Mouse (Mus musculus): ENCODE results near the gene Thap8. TPM values are rescaled to one million over a fixed set of nuclear protein-coding genes. Genes with fewer than 3 reads are reported as not detected.
A peak's percentile ranks its signal among the peaks of the same experiment; 100 is the strongest.

Thap8 gene
- polyA plus RNA-seq, 1 experiment from 2014 or later: 0.40 TPM

DNA sequence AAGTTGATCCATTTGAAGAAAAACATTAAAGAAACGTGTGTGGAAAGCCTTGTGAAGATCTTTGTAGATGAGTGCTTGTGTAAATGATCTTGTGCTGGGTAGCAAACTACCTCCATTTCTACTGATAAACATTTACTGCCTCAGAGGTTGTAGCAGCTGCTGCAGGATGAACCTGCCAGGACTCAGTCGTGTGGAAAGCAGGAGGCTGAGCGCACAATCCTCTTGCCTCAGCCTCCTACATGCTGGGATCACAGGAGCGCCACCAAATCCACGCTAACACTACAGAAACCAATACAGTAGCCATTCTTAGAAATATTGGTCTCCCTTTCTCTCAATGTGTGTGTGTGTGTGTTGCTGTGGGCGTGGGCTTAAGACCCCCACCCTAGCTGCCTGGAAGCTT, 8.2 kb downstream of the Thap8 start:
- Histone ChIP-seq H3K9ac (no peak overlapping the region), H3K9me3 (no peaks in the 10 kb centered on the region), H3K4me2 (replicated peaks) (no peak overlapping the region), H3K27ac (no peak overlapping the region), H3K36me3 (no peaks in the 10 kb centered on the region), H3K27me3 (0 out of 2 replicates have a peak, but pooled peaks cover 4% of the 10 kb centered on the region), H3K4me1 (peaks cover 22% of the 10 kb centered on the region), H3K4me3 (no peak overlapping the region)
- WGBS: 73% methylated on average over 6 of the region's 6 CpGs
- no peak for ATAC-seq (ENCODE audit: insufficient number of reproducible peaks, insufficient read depth, low FRiP score, low TSS enrichment)

DNA sequence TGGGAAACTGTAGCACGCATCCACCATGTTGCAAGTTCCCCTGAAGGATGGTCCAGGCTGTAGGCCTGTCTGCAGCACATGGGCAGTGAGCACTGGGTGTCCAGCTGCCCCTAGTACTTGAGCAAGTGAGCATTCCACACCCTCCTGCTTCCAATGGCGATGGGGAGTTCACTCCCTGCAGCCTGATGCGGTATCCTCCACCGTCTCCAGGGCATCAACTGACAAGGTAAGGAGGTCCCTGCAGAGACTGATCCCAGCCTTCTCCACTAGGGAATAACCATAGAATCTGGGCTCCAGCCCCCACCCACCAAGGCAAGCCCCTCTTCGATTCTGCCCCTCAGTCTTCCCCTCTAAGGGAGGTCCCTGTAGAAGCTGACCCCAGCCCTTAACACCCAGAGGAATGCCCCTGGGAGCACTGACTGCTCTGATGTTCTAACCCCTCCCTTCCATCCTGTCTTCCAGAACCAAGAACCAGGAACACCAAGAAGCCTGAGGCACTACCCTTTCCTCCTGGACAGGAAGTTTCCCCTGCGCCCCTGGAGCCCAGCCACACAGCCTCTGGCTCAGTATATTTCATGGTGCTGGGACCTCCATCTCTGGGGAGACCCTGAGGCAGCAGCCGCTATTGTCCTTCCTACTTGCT, 9.3 kb downstream of the Thap8 start:
- H3K4me3 ChIP-seq: no peak overlapping the region
- 0 out of 2 replicates have a peak, but pooled peaks cover 4% of the 10 kb centered on the region for H3K27me3 ChIP-seq
- no peak overlapping the region; the same call in 1 of the 2 replicates for H3K9ac ChIP-seq
- H3K4me1 ChIP-seq: peaks cover 22% of the 10 kb centered on the region
- ATAC-seq (ENCODE audit: insufficient number of reproducible peaks, insufficient read depth, low FRiP score, low TSS enrichment): no peak
- no peaks in the 10 kb centered on the region for H3K9me3 ChIP-seq
- H3K36me3 ChIP-seq: peaks cover 4% of the 10 kb centered on the region
- H3K4me2 ChIP-seq (replicated peaks): no peak overlapping the region
- WGBS: 49% methylated on average over 7 of the region's 7 CpGs
- H3K27ac ChIP-seq: peak overlapping the region; percentile 60; the same call in 1 of the 2 replicates

DNA sequence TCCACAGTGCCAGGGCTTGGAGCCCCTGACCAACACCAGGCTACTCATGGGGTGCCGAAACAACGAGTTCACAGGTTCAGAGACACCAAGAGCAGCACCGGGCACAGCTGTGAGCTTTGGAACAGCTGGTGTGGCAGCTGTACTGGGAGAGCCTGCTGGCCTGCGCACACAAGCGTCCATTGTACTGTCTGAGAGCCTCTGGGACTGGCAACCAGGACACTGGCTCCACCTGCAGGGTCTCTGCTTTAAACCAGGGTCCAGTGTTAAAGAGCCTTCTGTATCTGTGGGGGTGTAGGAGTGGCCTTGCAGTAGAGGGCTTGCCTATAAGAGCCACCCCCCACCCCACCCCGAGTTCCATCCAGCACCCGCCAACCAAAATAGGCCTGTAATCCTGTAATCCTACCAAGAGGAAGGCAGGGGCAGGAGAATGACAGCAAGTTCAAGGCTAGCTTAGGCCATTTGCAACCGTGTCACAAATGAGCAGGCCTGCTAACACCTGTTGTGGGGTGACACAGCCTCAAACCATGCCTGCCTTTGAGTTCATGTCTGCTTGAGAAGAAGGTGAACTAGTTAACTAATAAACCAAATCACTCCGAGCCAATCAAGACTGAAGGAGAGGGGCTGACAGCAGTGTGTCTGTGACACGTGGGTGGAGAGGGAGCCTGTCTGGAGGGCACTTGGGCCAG, 10.0 kb downstream of the Thap8 start:
- Histone ChIP-seq H3K4me1 (peaks cover 22% of the 10 kb centered on the region), H3K27ac (peak overlapping the region; percentile 60; the same call in 1 of the 2 replicates), H3K4me3 (no peak overlapping the region), H3K27me3 (0 out of 2 replicates have a peak, but pooled peaks cover 4% of the 10 kb centered on the region), H3K9me3 (no peaks in the 10 kb centered on the region), H3K4me2 (replicated peaks) (no peak overlapping the region), H3K9ac (peak overlapping the region; percentile 24; the same call in 1 of the 2 replicates), H3K36me3 (peaks cover 11% of the 10 kb centered on the region)
- 33% methylated on average over 10 of the region's 10 CpGs for WGBS
- ATAC-seq (ENCODE audit: insufficient number of reproducible peaks, insufficient read depth, low FRiP score, low TSS enrichment): peak; percentile 31; the same call in 1 of the 2 replicates

DNA sequence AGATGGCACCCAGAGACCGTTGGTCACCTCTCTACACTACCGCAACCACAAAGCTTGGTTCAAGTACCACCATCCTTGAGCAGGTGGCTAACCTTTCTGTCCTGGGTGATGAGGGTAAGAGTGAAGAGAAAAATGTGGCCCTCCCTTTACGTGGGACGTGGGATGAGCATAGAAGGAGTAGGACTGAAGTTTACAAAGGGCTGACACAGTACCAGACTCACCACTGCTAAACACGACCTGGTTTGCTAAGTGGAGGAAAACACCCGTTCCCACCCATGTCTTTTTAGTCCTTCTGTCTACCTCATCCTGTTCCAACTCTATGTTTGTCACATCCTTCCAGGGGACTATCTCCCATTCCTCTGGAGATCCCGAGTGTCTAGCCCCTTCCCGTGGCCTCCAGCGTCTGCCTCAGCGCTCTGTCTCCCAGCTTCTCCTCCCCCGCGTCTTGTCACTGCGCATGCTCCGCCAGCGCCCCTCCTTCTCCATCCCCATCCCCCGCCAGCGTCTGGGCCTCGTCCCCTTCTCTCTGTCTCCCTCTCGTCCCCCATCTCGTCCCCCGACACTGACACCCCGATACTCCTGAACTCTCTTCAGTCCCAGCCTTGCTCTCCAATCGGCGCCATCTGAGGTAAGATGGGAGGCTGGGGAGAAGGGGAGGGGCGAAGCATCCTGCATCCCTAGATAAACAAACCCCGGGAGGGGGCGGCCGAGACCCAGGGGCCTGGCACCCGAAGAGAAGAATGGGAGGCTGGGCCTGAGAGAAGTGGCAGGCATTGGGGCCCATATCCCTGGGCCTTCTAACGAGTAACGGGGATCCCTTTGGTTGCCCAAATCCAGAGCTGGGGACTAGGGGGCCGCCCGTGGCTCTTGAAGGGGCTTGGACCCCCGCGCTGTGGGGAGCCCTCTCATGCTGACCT, 11.6 kb downstream of the Thap8 start, which contains the start of gene Clip3:
TSS of gene Clip3 (plus strand) at position 514 of the 917 bp plus-strand sequence.
- H3K27ac ChIP-seq: peak within 1 kb of the TSS; percentile 73
- H3K4me1 ChIP-seq: peaks cover 22% of the 10 kb centered on the region
- 0 out of 2 replicates have a peak, but pooled peaks cover 4% of the 10 kb centered on the region for H3K27me3 ChIP-seq
- peak within 1 kb of the TSS; percentile 76 for H3K4me3 ChIP-seq
- 7% methylated on average over 35 of the region's 35 CpGs for whole genome bisulfite sequencing
- H3K36me3 ChIP-seq: peaks cover 25% of the 10 kb centered on the region
- H3K4me2 ChIP-seq (replicated peaks): peak within 1 kb of the TSS; percentile 93
- peak; percentile 57 for ATAC-seq (ENCODE audit: insufficient number of reproducible peaks, insufficient read depth, low FRiP score, low TSS enrichment)
- H3K9me3 ChIP-seq: no peaks in the 10 kb centered on the region
- H3K9ac ChIP-seq: peak within 1 kb of the TSS; percentile 96

DNA sequence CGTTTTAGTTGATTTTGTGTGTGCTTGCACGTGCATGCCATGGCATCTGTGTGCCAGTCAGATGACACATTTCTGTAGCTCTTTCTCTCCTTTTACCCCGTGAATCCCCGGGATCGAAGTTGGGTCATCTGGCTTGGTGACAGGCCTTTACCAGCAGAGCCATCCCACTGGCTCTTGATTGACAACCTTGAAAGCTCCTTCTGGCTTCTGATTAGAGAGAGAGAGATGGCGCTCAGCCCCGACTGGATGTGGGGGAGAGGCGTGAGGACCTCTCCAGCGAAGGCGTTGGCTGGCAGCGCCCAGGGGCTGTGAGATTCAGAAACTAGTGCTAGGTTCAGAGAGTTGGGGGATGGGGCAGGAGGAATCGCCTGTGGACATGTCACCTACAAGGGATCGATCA, 13.9 kb downstream of the Thap8 start:
- WGBS: 82% methylated on average over 13 of the region's 13 CpGs
- Histone ChIP-seq H3K4me2 (replicated peaks) (no peak overlapping the region), H3K9me3 (no peaks in the 10 kb centered on the region), H3K27me3 (0 out of 2 replicates have a peak, but pooled peaks cover 4% of the 10 kb centered on the region), H3K9ac (no peak overlapping the region), H3K4me1 (peaks cover 22% of the 10 kb centered on the region), H3K27ac (no peak overlapping the region), H3K36me3 (peaks cover 48% of the 10 kb centered on the region), H3K4me3 (no peak overlapping the region)
- no peak for ATAC-seq (ENCODE audit: insufficient number of reproducible peaks, insufficient read depth, low FRiP score, low TSS enrichment)

DNA sequence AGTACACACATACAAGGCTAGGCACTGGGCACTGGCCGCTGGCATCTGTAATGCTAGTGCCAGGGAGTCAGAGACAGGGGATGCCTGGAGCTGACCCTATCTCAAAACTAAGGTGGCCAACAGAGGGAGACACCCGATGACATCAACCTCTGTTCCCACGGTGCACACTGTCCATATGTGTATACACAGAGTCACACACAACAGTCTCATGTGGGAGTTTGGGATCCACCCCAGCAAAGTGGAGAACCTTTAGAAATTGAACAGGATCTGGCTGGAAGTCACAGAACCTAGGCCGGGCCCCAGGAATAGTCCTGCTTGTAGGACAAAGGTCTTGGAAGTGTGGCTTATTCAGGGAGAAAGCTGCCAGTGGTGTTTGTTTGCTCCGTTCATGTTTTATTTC, 14.4 kb downstream of the Thap8 start:
- WGBS: 92% methylated on average over 5 of the region's 5 CpGs
- H3K27ac ChIP-seq: no peak overlapping the region

DNA sequence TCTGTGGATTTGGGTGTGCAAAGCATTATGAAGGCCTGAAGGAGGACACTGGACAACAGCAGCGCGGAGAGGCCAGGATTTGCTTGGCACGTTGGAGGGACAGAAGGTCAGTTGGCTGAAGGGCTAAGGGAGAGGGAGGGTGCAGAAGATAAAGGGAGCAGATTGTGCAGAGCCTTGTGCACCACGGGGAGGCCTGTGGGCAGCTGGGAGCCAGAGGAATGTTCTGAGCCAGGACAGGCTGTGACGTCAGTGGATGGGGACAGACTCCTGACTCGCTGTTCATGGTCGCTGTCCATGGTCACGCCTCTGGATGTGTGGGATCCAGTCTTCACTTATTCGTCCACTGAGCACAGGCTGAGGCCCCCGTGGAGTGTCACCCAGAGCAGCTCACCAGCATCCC, 15.2 kb downstream of the Thap8 start:
- peaks cover 61% of the 10 kb centered on the region for H3K36me3 ChIP-seq
- no peak overlapping the region for H3K27ac ChIP-seq

More for the DNA sequence above, 14.4 kb downstream of the Thap8 start:
- no peak overlapping the region; the same call in 1 of the 2 replicates for H3K4me3 ChIP-seq
- H3K9ac ChIP-seq: no peak overlapping the region
- ATAC-seq (ENCODE audit: insufficient number of reproducible peaks, insufficient read depth, low FRiP score, low TSS enrichment): no peak
- 0 out of 2 replicates have a peak, but pooled peaks cover 2% of the 10 kb centered on the region for H3K27me3 ChIP-seq
- peaks cover 53% of the 10 kb centered on the region for H3K36me3 ChIP-seq
- no peaks in the 10 kb centered on the region for H3K9me3 ChIP-seq
- H3K4me1 ChIP-seq: peaks cover 20% of the 10 kb centered on the region
- H3K4me2 ChIP-seq (replicated peaks): no peak overlapping the region

DNA sequence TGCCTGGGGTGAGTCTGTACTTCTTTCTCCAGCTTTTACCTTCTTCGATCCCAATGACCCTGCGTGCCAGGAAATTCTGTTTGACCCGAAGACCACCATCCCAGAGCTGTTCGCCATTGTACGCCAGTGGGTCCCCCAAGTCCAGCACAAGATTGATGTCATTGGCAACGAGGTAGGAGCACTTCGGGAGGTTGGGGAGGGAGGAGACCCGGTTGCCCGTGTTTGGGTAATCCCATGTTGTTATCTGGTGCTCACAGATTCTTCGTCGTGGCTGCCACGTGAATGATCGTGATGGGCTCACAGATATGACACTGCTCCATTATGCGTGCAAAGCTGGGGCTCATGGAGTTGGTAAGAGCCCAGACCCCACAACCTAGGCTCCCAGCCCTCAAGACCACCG, 16.9 kb downstream of the Thap8 start:
- H3K4me1 ChIP-seq: peaks cover 11% of the 10 kb centered on the region
- WGBS: 92% methylated on average over 15 of the region's 15 CpGs
- H3K9ac ChIP-seq: no peak overlapping the region
- peaks cover 74% of the 10 kb centered on the region for H3K36me3 ChIP-seq
- no peaks in the 10 kb centered on the region for H3K9me3 ChIP-seq
- ATAC-seq (ENCODE audit: insufficient number of reproducible peaks, insufficient read depth, low FRiP score, low TSS enrichment): no peak
- no peaks in the 10 kb centered on the region for H3K27me3 ChIP-seq
- H3K4me2 ChIP-seq (replicated peaks): no peak overlapping the region
- no peak overlapping the region for H3K27ac ChIP-seq
- H3K4me3 ChIP-seq: no peak overlapping the region

More for the DNA sequence above, 15.2 kb downstream of the Thap8 start:
- H3K27me3 ChIP-seq: no peaks in the 10 kb centered on the region
- no peak overlapping the region for H3K9ac ChIP-seq
- WGBS: 65% methylated on average over 10 of the region's 10 CpGs
- no peaks in the 10 kb centered on the region for H3K9me3 ChIP-seq
- no peak overlapping the region for H3K4me2 ChIP-seq (replicated peaks)
- no peak overlapping the region for H3K4me3 ChIP-seq
- H3K4me1 ChIP-seq: peaks cover 15% of the 10 kb centered on the region
- ATAC-seq (ENCODE audit: insufficient number of reproducible peaks, insufficient read depth, low FRiP score, low TSS enrichment): no peak

DNA sequence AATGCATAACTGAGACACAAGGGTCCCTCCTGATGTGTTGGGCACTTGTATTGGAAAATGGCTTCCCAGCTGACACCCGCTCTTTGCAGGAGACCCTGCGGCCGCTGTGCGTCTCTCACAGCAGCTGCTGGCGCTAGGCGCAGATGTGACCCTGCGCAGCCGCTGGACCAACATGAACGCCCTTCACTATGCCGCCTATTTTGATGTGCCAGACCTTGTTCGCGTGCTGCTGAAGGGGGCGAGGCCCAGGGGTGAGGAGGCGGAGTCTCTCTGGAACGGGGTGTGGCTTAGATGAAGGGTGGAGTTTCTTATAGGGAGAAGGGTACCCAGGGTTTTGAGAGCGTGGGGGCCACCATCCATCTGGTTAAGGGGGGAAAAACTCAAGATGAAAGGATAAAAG, 17.4 kb downstream of the Thap8 start:
- ATAC-seq (ENCODE audit: insufficient number of reproducible peaks, insufficient read depth, low FRiP score, low TSS enrichment): no peak
- H3K9ac ChIP-seq: no peak overlapping the region
- H3K4me3 ChIP-seq: no peak overlapping the region
- H3K4me2 ChIP-seq (replicated peaks): no peak overlapping the region
- peaks cover 7% of the 10 kb centered on the region for H3K4me1 ChIP-seq
- H3K9me3 ChIP-seq: no peaks in the 10 kb centered on the region
- 83% methylated on average over 16 of the region's 16 CpGs for WGBS
- H3K27me3 ChIP-seq: no peaks in the 10 kb centered on the region
- H3K36me3 ChIP-seq: peaks cover 78% of the 10 kb centered on the region
- no peak overlapping the region for H3K27ac ChIP-seq

DNA sequence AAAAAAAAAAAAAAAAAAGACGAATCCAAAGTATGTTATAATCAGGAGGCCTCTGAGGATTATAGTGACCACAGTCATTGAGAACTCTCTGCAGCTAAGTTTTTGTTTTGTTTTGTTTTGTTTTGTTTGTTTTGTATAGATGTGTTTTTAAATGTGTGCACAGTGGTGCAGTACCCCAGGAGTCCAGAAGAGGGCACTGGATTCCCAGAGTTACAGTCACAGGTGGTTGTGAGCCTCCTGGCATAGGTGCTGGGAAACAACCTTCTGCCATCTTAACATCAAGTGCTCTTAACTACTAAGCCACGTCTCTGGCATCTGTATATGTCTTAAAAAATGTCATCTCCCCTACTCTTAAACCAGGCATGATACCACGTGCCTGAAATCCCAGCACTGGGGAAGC, 21.0 kb downstream of the Thap8 start:
- no peak overlapping the region for H3K9ac ChIP-seq
- ATAC-seq (ENCODE audit: insufficient number of reproducible peaks, insufficient read depth, low FRiP score, low TSS enrichment): no peak
- no peak overlapping the region for H3K4me2 ChIP-seq (replicated peaks)
- no peaks in the 10 kb centered on the region for H3K4me1 ChIP-seq
- H3K4me3 ChIP-seq: no peak overlapping the region
- 51% methylated on average over 3 of the region's 3 CpGs for WGBS
- H3K9me3 ChIP-seq: no peaks in the 10 kb centered on the region
- peaks cover 86% of the 10 kb centered on the region for H3K36me3 ChIP-seq
- H3K27ac ChIP-seq: no peak overlapping the region
- no peaks in the 10 kb centered on the region for H3K27me3 ChIP-seq

DNA sequence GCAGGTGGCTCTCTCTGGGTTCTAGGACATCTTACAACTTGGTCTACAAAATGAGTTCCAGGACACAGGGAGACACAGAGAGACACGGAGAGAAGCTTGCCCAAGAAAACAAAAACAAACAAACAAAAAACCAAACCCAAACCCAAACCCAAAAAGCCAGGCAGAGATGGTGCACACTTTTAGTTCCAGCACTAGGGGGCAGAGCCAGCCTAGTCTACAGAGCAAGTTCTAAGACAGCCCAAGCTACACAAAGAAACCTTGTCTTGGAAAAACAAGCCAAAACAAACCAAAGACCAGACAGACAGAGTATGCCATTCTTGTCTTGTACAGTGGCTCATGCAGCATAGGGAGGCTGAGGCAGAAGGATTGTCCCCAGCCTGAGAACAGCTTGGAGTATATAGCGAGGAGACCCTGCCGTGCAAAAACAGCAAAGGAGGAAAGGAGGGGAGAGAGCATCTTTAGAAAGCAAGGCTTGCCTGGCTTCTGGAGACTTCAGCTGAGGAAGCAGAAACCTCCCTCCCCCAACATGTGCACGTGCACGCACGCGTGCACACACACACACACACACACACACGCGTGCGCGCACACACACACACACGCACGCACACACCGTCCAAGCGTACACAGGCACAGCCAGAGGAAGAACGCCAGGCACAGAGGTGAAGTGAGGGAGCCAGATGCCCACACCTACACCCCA, 26.3 kb downstream of the Thap8 start:
- H3K27ac ChIP-seq: peak overlapping the region; percentile 46; the same call in 1 of the 2 replicates
- ATAC-seq (ENCODE audit: insufficient number of reproducible peaks, insufficient read depth, low FRiP score, low TSS enrichment): no peak

More for the DNA sequence above, 26.3 kb downstream of the Thap8 start:
- 90% methylated on average over 16 of the region's 16 CpGs for WGBS
- Histone ChIP-seq H3K4me1 (peaks cover 12% of the 10 kb centered on the region), H3K4me2 (replicated peaks) (no peak overlapping the region), H3K9me3 (no peaks in the 10 kb centered on the region), H3K36me3 (peaks cover 54% of the 10 kb centered on the region), H3K9ac (no peak overlapping the region), H3K27me3 (no peaks in the 10 kb centered on the region), H3K4me3 (no peak overlapping the region)

Data from embryonic facial prominence, embryonic 12.5 days (tissue).